Mouse (Mus musculus): ENCODE measurements around the gene Adam15.

DNA sequence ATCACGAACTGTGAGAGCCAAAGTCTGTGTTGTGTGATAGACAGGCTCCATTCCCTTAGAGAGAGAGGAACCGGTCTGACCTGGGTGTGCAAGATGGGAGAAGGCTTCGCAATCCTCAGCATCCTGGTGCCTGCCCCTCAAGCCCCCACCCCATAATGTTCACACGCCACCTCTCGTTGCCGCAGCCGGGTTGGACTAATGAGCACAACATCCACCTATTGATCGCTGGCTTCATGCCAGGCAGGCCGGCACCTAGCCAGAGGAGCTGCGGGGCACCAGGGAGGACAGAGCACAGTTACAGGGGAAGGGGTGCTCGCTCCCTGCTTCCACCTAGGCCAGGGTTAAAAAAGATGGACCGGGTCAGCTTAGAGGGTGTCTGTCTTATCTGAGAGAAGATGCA, 17.3 kb downstream of the Adam15 start:
- TF ChIP-seq POLR2A (IDR thresholded peaks at IDR 0.05; ENCODE audit: borderline replicate concordance, extremely low read depth, low read depth, low read length), result no peak
- TF ChIP-seq CTCF (IDR thresholded peaks at IDR 0.05; ENCODE audit: insufficient read depth, low read length), result no peak

All from lung, adult 2 months (tissue).